Mouse (Mus musculus) neural tube, embryonic 12.5 days (tissue): ENCODE measurements at regions not wholly inside any gene's neighbourhood (a gene's known extent, or its start where the extent isn't known, plus 50 kb on each side); places are given as distances from the start of the nearest gene placed in this dataset.
"Not testable (repeated sequence)": the region's sequence is repeated elsewhere in the genome, so short reads cannot be mapped to it uniquely, and the experiment has no call there.

ENCODE experiments used
- ATAC-seq: fragments of 200-750 bp; cut with Nextera tagmentation; 2 replicates; pipeline ENCODE4 v1.8.0; 2017; ENCODE audit warnings: low read depth, mild to moderate bottlenecking, moderate TSS enrichment, moderate library complexity; ENCODE audit not compliant: low FRiP score
- H3K27ac ChIP-seq: fragments of 300-500 bp; sonication (generic); 2 replicates; pipeline ENCODE4 v1.5.1; 2016
- H3K27me3 ChIP-seq: fragments of 300-500 bp; sonication (generic); replicated peaks from 2 replicates; pipeline ENCODE4 v1.6.1; 2016; ENCODE audit warnings: mild to moderate bottlenecking
- H3K36me3 ChIP-seq: fragments of 300-500 bp; sonication (generic); 2 replicates; pipeline ENCODE4 v1.6.1; 2016; ENCODE audit warnings: mild to moderate bottlenecking
- H3K4me1 ChIP-seq: fragments of 300-500 bp; sonication (generic); 2 replicates; pipeline ENCODE4 v1.6.1; 2016
- H3K4me2 ChIP-seq: fragments of 300-500 bp; sonication (generic); replicated peaks from 2 replicates; pipeline ENCODE4 v1.6.1; 2016; ENCODE audit warnings: mild to moderate bottlenecking
- H3K4me3 ChIP-seq: fragments of 300-500 bp; sonication (generic); 2 replicates; pipeline ENCODE4 v1.5.1; 2016
- H3K9ac ChIP-seq: fragments of 300-500 bp; sonication (generic); 2 replicates; pipeline ENCODE4 v1.6.1; 2016; ENCODE audit warnings: mild to moderate bottlenecking
- H3K9me3 ChIP-seq: fragments of 300-500 bp; sonication (generic); 2 replicates; pipeline ENCODE4 v1.6.1; 2016; ENCODE audit warnings: mild to moderate bottlenecking
- WGBS: fragments of 180-500 bp; shearing (Covaris S2); methylation state at CpG from one replicate; pipeline ENCODE4 v1.1.7; 2016; 5-methylcytosine and 5-hydroxymethylcytosine counted together

DNA sequence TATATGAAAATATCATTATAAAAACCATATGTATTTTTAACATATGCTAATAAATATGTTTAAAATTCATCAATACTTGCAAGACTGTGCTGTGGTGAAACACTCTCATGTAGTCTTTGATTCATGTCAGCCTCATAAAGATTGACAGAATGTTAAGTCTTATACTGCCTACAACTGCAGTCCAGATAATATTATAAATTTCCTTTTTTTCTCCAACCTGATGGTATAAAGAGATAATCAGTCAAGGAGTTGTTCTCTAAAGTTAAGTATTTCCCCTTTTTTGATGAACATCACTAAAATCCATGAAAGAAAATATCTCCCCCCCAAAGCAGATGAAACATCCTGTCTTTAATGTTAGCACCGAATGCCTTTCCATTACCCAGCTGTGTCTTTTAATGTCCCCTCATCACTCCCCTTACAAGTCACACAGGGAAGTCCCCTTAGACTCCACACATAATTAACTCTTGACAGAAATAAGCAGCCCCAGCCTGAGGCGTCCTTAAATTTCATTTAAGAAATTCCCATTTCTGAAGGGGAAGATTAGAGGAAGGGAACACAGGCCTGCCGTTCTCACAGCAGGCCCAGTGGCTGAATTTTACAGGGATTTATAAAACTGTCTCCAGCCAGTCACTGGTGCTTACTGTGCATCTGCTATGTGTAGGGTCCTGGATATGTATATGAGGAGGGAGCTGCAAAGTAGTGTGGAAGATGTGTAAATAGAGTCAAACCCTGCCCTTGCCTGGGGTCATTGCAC lies 129.0 kb upstream of the Tbl1xr1 start:
- H3K36me3 ChIP-seq, result no peaks in the 10 kb centered on the region
- no peak overlapping the region for H3K4me2 ChIP-seq
- no peak overlapping the region for H3K4me3 ChIP-seq
- ATAC-seq, result peak; percentile 61
- no peaks in the 10 kb centered on the region for H3K27me3 ChIP-seq
- H3K4me1 ChIP-seq, result peaks cover 12% of the 10 kb centered on the region
- WGBS, result 7% methylated on average over 3 of the region's 3 CpGs
- H3K9me3 ChIP-seq, result no peaks in the 10 kb centered on the region
- H3K9ac ChIP-seq, result no peak overlapping the region
- no peak overlapping the region for H3K27ac ChIP-seq

DNA sequence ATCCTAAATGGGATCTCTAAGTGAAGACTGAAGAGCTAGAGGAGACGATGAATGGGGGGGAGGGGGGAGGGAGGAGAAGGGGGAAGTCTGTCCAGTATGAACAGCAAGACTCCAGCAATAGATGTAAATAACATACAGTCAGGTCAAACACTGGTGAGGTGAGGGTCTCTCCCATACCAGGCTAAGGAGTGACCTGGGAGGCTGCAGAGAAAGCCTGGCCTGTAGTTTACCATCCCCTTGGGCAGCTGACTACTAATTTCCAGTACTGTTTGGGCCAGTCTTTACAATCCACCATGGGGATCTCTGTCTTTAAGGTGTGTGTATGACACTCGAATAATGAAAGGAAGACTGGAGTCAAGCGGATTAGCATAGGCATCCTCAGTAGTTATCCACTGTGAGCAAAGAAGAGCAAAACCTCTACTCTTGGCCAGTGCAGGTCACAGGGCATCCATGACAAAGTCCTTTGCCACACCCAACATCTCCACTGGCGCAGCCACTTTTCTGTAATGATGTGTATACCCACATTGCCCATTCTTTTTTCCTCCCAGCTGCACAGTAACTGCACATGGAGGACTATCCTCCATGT lies 128.3 kb upstream of the Tbl1xr1 start:
- Histone ChIP-seq H3K9ac (no peak overlapping the region), H3K4me1 (peaks cover 18% of the 10 kb centered on the region), H3K4me2 (no peak overlapping the region), H3K27ac (no peak overlapping the region), H3K9me3 (no peaks in the 10 kb centered on the region), H3K4me3 (no peak overlapping the region), H3K27me3 (no peaks in the 10 kb centered on the region), H3K36me3 (no peaks in the 10 kb centered on the region)
- 55% methylated on average over 4 of the region's 4 CpGs for WGBS
- peak; percentile 31 for ATAC-seq

DNA sequence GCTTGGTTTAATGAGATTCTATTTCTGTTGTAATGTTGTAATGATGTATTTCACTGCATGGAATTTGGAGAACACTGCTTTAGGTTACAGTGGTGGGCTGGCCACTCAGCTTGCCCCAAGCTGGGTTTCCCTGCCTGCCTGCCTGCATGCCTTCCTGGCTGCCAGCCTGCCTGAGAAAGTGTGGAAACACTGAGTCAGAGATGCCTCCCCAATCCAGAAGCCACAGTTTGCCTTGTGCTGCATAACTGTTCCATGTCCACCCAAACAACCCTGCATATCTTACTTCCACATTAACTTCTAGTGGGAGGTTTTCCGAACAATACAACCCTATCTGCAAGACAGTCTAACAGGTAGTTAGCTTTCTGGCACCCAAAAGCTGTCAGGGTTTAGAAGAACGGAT lies 127.0 kb upstream of the Tbl1xr1 start:
- no peak overlapping the region for H3K4me2 ChIP-seq
- no peak overlapping the region for H3K27ac ChIP-seq
- peaks cover 18% of the 10 kb centered on the region for H3K4me1 ChIP-seq
- ATAC-seq, result no peak
- H3K27me3 ChIP-seq, result no peaks in the 10 kb centered on the region
- no peaks in the 10 kb centered on the region for H3K36me3 ChIP-seq
- no peaks in the 10 kb centered on the region for H3K9me3 ChIP-seq
- H3K9ac ChIP-seq, result no peak overlapping the region
- WGBS, result 89% methylated on average over 2 of the region's 2 CpGs
- H3K4me3 ChIP-seq, result no peak overlapping the region

DNA sequence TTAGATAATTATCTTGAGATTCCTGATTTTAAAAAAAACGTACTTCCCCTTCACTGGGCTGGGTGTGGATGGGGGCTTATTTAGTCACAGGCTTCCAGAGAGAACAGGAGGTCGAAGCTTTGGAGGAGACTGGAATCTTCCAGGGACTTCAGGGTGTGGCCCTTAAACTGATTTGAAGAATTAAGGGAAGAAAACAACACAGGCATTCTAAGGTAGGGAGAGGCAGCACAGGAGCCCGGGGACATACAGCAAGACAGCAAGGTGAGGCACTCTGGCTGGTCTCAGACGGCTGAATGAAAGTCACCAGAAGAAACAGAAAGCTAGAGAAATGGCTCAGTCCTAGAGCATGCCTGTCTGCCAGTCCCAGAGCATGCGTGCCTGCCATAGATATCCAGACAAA lies 125.9 kb upstream of the Tbl1xr1 start:
- H3K27ac ChIP-seq, result no peak overlapping the region
- H3K4me2 ChIP-seq, result no peak overlapping the region
- H3K36me3 ChIP-seq, result no peaks in the 10 kb centered on the region
- no peak overlapping the region for H3K4me3 ChIP-seq
- H3K9me3 ChIP-seq, result no peaks in the 10 kb centered on the region
- no peak overlapping the region for H3K9ac ChIP-seq
- ATAC-seq, result no peak
- 88% methylated on average over 5 of the region's 5 CpGs for WGBS
- H3K27me3 ChIP-seq, result no peaks in the 10 kb centered on the region
- H3K4me1 ChIP-seq, result peaks cover 18% of the 10 kb centered on the region

DNA sequence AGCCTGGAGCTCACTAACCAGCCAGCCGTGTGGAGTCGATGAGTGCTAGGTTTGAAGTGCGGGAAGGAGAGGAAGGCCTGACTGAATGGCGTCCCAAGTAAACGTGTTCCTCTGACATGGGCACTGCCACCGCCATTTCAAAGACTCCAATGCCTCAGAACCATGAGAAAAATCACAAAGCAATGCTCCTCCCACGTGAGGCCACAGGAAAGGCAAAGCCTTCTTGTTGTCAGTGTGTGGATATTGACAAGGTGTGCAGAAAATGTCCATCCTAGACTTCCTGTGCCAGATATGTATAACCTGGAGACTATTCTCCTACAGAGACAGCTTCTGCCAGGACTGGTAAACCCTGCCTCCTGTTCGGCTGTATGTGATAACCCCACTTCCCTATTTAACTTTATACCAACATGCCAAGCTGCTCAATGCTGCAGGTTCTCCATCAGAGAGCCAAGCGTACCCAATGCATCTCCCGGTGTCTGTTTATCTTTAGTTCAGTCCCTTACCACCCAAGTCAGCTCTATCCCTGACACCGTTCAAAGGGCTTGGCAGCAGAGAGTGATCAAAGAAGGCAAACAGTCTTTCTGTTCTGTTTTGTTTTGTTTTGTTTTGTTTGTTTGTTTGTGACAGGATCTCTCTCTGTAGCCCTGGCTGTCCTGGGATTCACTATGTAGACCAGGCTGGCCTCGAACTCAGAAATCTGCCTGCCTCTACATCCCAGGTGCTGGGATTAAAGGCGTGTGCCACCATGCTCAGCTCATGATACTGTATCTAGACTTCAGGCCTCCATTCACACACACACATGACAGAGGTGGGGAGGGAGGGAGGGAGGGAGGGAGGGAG lies 124.8 kb upstream of the Tbl1xr1 start:
- H3K4me1 ChIP-seq, result peaks cover 18% of the 10 kb centered on the region
- H3K4me3 ChIP-seq, result no peak overlapping the region
- H3K36me3 ChIP-seq, result no peaks in the 10 kb centered on the region
- no peak for ATAC-seq
- no peaks in the 10 kb centered on the region for H3K27me3 ChIP-seq
- H3K9me3 ChIP-seq, result no peaks in the 10 kb centered on the region
- no peak overlapping the region for H3K27ac ChIP-seq
- no peak overlapping the region for H3K9ac ChIP-seq
- H3K4me2 ChIP-seq, result no peak overlapping the region
- 83% methylated on average over 13 of the region's 13 CpGs for WGBS

DNA sequence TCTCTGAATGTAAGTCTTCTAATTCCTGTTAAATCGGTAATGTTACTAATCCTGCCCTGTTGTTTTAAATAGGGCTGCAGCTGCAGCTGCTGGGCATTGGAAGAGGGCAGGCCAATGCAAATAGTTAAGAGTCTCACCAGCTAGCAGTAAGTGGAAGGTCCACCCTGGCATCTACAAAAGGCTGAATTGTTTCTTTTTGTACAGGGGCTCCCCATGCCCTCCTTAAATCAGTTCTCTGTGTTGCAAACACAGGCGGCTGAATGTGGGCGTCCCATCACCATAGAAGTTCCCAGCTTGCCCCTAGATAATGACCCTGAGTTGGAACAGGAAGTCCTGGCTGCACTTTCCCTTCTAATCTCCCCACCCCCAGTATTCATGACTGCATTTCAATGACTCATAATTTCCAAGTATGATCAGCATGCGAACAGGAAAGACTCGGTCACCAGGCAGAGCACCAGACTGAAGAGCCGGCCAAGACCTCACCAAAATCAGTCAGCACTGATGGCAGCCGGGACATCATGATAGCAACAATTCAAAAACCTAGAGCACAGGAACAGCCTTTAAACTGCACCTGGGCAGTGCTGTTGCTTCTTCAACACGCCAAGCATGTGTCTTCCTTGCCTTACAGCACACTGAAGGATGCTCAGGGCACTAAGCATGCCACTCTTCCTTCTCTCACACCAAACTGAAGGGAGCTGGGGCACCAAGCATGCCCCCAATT lies 123.6 kb upstream of the Tbl1xr1 start:
- Histone ChIP-seq H3K4me1 (peaks cover 14% of the 10 kb centered on the region), H3K9ac (no peak overlapping the region), H3K27ac (no peak overlapping the region), H3K4me2 (no peak overlapping the region), H3K36me3 (no peaks in the 10 kb centered on the region), H3K9me3 (no peaks in the 10 kb centered on the region), H3K4me3 (no peak overlapping the region), H3K27me3 (no peaks in the 10 kb centered on the region)
- WGBS, result 60% methylated on average over 8 of the region's 8 CpGs
- ATAC-seq, result no peak

DNA sequence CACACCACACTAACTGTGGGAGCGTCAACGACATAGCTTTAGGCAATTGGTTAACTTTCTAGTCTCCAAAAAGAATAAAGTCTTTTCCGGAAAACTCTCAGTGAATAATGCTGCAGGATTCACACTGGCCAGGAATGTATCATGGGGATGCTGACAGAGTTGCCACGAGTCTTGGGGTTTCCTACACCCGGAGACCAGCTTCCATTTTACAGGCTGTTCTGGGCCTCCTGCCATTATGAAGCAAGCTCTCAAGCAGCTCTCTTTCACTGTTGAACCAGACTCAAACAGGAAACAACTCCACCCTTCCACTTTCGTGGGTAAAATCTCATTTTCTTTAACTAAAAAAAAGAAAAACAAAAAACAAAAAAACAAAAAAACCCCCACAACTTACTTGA lies 123.0 kb upstream of the Tbl1xr1 start:
- no peak for ATAC-seq
- no peaks in the 10 kb centered on the region for H3K27me3 ChIP-seq
- no peak overlapping the region for H3K4me3 ChIP-seq
- no peaks in the 10 kb centered on the region for H3K9me3 ChIP-seq
- no peak overlapping the region for H3K4me2 ChIP-seq
- peaks cover 8% of the 10 kb centered on the region; the same call in 1 of the 2 replicates for H3K4me1 ChIP-seq
- no peaks in the 10 kb centered on the region for H3K36me3 ChIP-seq
- 91% methylated on average over 6 of the region's 6 CpGs for WGBS
- no peak overlapping the region for H3K9ac ChIP-seq
- H3K27ac ChIP-seq, result no peak overlapping the region

DNA sequence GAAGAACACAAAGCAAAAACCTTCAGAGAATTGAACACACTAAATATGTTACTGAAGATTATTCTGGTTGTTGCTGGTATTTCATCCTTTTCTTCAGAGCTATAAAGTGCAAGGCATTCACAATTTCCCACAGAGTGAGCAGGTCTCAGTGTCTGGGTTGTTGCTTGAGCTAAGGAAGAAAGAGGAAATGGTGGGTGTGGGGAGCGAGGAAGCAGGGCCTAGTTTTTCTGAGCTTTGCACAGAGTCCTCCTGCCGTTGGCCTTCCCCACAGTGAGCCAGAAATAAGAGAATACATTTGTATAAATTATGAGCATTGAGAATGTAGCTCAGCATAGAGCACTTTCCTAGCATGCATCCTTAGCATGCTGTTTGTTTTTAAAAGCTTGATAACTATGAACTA lies 120.8 kb upstream of the Tbl1xr1 start:
- ATAC-seq, result no peak
- WGBS, result 71% methylated on average over 2 of the region's 2 CpGs
- Histone ChIP-seq H3K4me1 (0 out of 2 replicates have a peak, but pooled peaks cover 8% of the 10 kb centered on the region), H3K9ac (no peak overlapping the region), H3K4me3 (no peak overlapping the region), H3K27me3 (no peaks in the 10 kb centered on the region), H3K27ac (no peak overlapping the region), H3K9me3 (no peaks in the 10 kb centered on the region), H3K4me2 (no peak overlapping the region), H3K36me3 (no peaks in the 10 kb centered on the region)

DNA sequence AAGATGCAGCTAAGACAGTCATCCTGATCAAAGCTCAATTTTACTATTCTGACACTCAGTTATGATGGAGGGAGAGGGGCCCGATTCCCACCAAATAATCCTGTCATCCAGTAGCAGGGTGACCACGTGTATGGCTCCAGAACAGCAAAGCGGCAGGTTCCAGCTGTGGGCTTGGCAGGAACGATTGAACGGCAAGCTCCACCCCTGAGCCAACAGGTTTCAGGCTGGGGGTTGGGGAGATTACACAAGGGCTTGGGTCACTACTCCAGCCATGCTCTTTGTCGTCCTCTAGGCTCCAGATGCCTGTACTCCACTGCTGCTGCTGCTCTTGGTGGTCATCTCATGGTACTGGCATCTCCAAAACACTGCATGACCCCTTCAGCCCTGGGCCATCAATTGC lies 119.3 kb upstream of the Tbl1xr1 start:
- not testable (repeated sequence) for ATAC-seq, H3K4me1 ChIP-seq, H3K36me3 ChIP-seq, H3K4me2 ChIP-seq, H3K4me3 ChIP-seq, H3K9ac ChIP-seq, H3K27me3 ChIP-seq, H3K9me3 ChIP-seq, H3K27ac ChIP-seq
- WGBS, result 74% methylated on average over 6 of the region's 6 CpGs

DNA sequence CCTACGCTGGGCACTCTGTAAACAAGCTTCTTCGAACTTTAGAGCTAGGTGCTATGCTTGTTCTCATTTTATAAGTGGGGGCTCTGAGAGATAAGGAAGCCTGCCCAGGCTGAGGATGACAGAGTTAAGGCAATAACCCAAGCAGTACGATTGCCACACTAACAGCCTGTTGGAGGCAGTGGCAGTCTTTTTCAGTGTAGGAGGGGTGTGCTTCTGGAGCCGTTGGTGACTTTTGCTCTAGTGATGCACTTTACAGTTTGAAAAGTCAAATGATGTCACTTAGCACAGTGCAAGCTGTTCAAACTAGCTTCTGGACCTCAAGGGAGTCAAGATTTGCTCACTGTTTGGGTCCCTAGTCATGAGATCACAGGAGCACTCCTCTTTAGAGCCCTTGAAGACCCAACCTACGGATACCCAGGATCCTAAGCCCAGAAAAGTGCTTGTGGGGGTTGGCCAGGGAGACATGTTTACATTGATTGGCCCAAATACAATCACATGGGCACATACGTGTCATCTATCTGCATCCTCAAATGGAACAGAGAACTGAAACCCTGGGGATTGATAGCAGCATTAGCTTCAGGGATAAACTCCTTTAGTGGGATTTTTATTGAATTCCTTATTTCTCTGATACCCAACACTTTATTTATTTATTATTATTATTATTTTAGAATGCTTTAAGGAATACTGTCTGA lies 117.7 kb upstream of the Tbl1xr1 start:
- no peak overlapping the region for H3K4me2 ChIP-seq
- no peak for ATAC-seq
- no peaks in the 10 kb centered on the region for H3K9me3 ChIP-seq
- H3K4me3 ChIP-seq, result no peak overlapping the region
- H3K27me3 ChIP-seq, result no peaks in the 10 kb centered on the region
- H3K4me1 ChIP-seq, result no peaks in the 10 kb centered on the region; the same call in 1 of the 2 replicates
- H3K36me3 ChIP-seq, result no peaks in the 10 kb centered on the region
- 88% methylated on average over 6 of the region's 6 CpGs for WGBS
- H3K27ac ChIP-seq, result no peak overlapping the region
- H3K9ac ChIP-seq, result no peak overlapping the region

DNA sequence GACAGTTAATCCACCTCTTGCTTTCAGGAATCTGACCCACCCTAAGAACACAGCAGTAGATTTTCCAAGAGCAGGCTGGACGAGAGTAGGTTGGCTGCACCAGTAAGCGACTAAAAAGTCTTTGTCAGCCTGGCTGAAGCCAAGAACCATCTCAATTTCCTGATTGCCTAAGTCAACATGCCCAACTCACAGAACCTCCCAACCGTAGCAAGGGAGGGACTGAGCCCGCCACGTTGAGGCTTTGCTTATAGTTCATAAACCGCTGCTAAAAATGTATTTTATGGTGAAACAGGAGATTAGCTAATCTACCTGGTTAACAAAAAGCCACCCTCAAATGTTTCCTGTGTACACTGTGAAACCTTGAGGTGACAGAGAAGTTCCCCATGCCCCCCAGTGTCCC lies 115.4 kb upstream of the Tbl1xr1 start:
- Histone ChIP-seq H3K27ac (no peak overlapping the region), H3K4me2 (no peak overlapping the region), H3K27me3 (no peaks in the 10 kb centered on the region), H3K9me3 (no peaks in the 10 kb centered on the region), H3K4me3 (no peak overlapping the region), H3K4me1 (no peaks in the 10 kb centered on the region; the same call in 1 of the 2 replicates), H3K36me3 (no peaks in the 10 kb centered on the region), H3K9ac (no peak overlapping the region)
- 85% methylated on average over 6 of the region's 6 CpGs for WGBS
- no peak for ATAC-seq
